Mouse (Mus musculus) kidney, embryonic 14.5 days (tissue): ENCODE results near the gene Pglyrp1. TPM values are rescaled to one million over a fixed set of nuclear protein-coding genes. Genes with fewer than 3 reads are reported as not detected.
A peak's percentile ranks its signal among the peaks of the same experiment; 100 is the strongest.

Experiments
- ATAC-seq: fragments of 200-750 bp; cut with Nextera tagmentation; 2 replicates; pipeline ENCODE4 v1.8.0; 2017; ENCODE audit warnings: moderate number of reproducible peaks, mild to moderate bottlenecking, moderate TSS enrichment, moderate library complexity; ENCODE audit not compliant: low FRiP score, low TSS enrichment
- H3K27ac ChIP-seq: fragments of 300-500 bp; sonication (generic); 2 replicates; pipeline ENCODE4 v1.5.1; 2014; ENCODE audit warnings: low read depth, mild to moderate bottlenecking, low read length, moderate library complexity, mixed read lengths
- H3K27me3 ChIP-seq: fragments of 300-500 bp; sonication (generic); 2 replicates; pipeline ENCODE4 v1.6.1; 2014; ENCODE audit warnings: mild to moderate bottlenecking, low read length; ENCODE audit not compliant: control insufficient read depth, insufficient read depth
- H3K36me3 ChIP-seq: fragments of 300-500 bp; sonication (generic); 2 replicates; pipeline ENCODE4 v1.6.1; 2014; ENCODE audit warnings: low read length, mixed read lengths; ENCODE audit not compliant: control insufficient read depth, insufficient read depth
- H3K4me1 ChIP-seq: fragments of 300-500 bp; sonication (generic); 2 replicates; pipeline ENCODE4 v1.6.1; 2014; ENCODE audit warnings: low read length, mixed read lengths; ENCODE audit not compliant: control insufficient read depth, insufficient read depth
- H3K4me2 ChIP-seq: fragments of 300-500 bp; sonication (generic); replicated peaks from 2 replicates; pipeline ENCODE4 v1.6.1; 2014; ENCODE audit warnings: low read depth, mild to moderate bottlenecking, low read length
- H3K4me3 ChIP-seq: fragments of 300-500 bp; sonication (generic); 2 replicates; pipeline ENCODE4 v1.5.1; 2014; ENCODE audit warnings: mild to moderate bottlenecking, low read length
- H3K9ac ChIP-seq: fragments of 300-500 bp; sonication (generic); 2 replicates; pipeline ENCODE4 v1.6.1; 2014; ENCODE audit warnings: low read depth, mild to moderate bottlenecking, low read length, moderate library complexity
- H3K9me3 ChIP-seq: fragments of 300-500 bp; sonication (generic); 2 replicates; pipeline ENCODE4 v1.6.1; 2016; ENCODE audit warnings: low read length; ENCODE audit not compliant: control insufficient read depth
- WGBS: fragments of 180-500 bp; shearing (Covaris S2); extraction: QIAGEN DNeasy Blood & Tissue Kit; methylation state at CpG from one replicate; pipeline ENCODE4 v1.1.7; 2014; 5-methylcytosine and 5-hydroxymethylcytosine counted together
- polyA plus RNA-seq: library from polyadenylated mRNA; unstranded; fragments of >200 nt; fragmentation: Nextera tagmentation; extraction: Ambion mirVana; gene quantifications from 2 replicates; pipeline ENCODE4 v1.2.1, GENCODE M21; 2014

Gene Pglyrp1
- polyA plus RNA-seq, 1 experiment from 2014 or later, result 1.1 TPM

DNA sequence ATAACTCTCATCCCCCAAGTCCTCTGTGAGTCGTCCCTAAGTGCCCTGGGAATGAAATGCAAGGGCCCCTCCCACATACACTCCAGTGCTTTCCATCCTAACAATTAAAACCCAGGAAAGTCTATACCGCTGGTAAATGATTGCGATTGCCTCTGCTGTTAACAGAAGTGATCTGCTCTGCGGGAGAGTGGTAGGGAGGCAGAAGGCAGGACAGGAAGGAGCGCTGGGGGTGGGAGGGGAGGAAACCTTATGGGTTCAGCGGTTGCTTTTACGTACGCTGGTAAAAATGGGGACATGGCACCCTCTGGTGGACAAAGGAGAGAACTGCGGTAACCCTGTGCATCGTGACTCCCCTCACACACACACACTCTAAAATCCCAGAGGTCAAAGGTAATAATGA lies 2.1 kb downstream of the Pglyrp1 start:
- Histone ChIP-seq H3K4me3 (peak overlapping the region; percentile 29), H3K27ac (no peak overlapping the region), H3K27me3 (0 out of 2 replicates have a peak, but pooled peaks cover 3% of the 10 kb centered on the region), H3K9ac (peak overlapping the region; percentile 34; the same call in 1 of the 2 replicates), H3K4me2 (peak overlapping the region; percentile 57), H3K36me3 (no peaks in the 10 kb centered on the region), H3K4me1 (0 out of 2 replicates have a peak, but pooled peaks cover 2% of the 10 kb centered on the region), H3K9me3 (peaks cover 3% of the 10 kb centered on the region; the same call in 1 of the 2 replicates)
- WGBS, result 1% methylated on average over 10 of the region's 10 CpGs
- peak; percentile 94 for ATAC-seq

DNA sequence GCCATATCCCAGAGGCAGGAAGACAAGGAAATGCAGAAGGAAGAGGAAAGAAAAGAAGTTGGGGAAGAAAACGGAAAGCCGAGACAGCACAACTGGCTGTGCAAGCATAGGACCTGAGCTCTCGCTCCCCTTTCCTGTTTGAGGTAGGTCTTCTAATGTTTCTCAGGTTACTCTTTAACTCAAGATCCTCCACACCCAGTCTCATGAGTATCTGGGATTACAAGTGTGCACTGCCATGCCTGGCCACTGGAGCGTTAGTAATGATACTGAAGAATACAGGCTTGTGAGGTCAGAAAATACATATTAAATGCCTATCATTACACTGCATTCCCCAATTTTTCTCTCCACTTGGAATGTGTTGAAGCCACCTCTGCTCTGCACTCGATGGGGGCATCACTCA lies 4.2 kb downstream of the Pglyrp1 start:
- no peak for ATAC-seq
- Histone ChIP-seq H3K27me3 (0 out of 2 replicates have a peak, but pooled peaks cover 3% of the 10 kb centered on the region), H3K4me2 (no peak overlapping the region), H3K36me3 (no peaks in the 10 kb centered on the region), H3K4me1 (0 out of 2 replicates have a peak, but pooled peaks cover 2% of the 10 kb centered on the region), H3K9ac (no peak overlapping the region), H3K9me3 (no peaks in the 10 kb centered on the region), H3K4me3 (no peak overlapping the region), H3K27ac (no peak overlapping the region)
- WGBS, result 81% methylated on average over 5 of the region's 5 CpGs

DNA sequence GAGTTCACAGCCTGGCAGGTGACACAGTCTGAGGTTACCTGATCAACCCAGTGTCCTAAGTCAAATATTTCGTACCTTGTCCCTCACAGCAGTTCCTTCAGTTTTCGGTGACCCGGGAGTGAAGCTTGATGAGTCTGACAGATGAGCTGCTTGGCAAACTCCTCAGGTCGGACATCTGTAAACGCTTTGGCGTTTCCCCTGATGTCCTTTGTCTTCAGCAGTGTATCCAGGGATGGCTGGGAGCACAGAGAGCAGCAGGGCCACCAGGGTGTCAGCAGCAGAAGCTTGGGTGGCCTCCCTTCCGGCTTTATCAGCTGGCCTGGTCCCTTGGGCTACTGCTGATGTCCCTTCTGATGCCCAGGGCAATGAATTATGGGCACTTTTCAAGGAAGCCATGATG lies 7.6 kb downstream of the Pglyrp1 start:
- H3K4me3 ChIP-seq, result no peak overlapping the region
- ATAC-seq, result no peak
- H3K9ac ChIP-seq, result no peak overlapping the region
- H3K27ac ChIP-seq, result no peak overlapping the region
- no peaks in the 10 kb centered on the region for H3K36me3 ChIP-seq
- 66% methylated on average over 7 of the region's 7 CpGs for WGBS
- H3K9me3 ChIP-seq, result no peaks in the 10 kb centered on the region
- no peaks in the 10 kb centered on the region for H3K27me3 ChIP-seq
- H3K4me2 ChIP-seq, result no peak overlapping the region
- H3K4me1 ChIP-seq, result no peaks in the 10 kb centered on the region

- H3K27ac ChIP-seq, result no peak overlapping the region
- no peak overlapping the region for H3K4me3 ChIP-seq
- 56% methylated on average over 9 of the region's 9 CpGs for WGBS
- H3K36me3 ChIP-seq, result no peaks in the 10 kb centered on the region
- H3K4me2 ChIP-seq, result no peak overlapping the region
- no peak overlapping the region for H3K9ac ChIP-seq
- H3K9me3 ChIP-seq, result no peaks in the 10 kb centered on the region
- no peaks in the 10 kb centered on the region for H3K27me3 ChIP-seq
- ATAC-seq, result 0 out of 2 replicates have a peak, but pooled peaks have one; percentile 24
- no peaks in the 10 kb centered on the region for H3K4me1 ChIP-seq
Measured at GRCm38 (mm10) chr7:18883991-18884744, 13.0 kb downstream of the Pglyrp1 start.

DNA sequence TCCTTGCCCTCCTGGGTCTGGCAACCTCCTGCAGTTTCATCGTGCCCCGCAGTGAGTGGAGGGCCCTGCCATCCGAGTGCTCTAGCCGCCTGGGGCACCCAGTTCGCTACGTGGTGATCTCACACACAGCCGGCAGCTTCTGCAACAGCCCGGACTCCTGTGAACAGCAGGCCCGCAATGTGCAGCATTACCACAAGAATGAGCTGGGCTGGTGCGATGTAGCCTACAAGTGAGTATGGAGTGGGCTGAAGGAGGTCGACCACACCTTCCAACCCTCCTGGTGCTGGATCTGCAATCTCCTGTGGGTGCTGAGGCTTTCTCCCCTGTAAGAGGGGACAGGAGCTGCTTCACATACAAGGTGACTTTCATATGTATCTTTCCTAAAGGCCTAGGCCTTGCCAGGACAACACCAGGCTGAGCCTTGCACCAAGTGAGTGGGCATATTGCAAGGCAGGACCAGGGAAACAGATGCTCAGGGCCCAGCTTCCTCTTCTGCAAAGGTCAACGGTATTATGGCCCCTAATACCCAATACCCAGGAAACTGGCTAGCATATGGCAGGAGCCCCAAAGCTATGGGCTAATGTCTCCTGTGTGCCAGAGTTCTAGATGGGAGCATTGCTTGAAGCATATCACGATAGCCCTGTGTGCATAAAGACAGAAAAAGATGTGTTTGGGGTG lies 13.8 kb downstream of the Pglyrp1 start:
- no peaks in the 10 kb centered on the region for H3K9me3 ChIP-seq
- H3K4me3 ChIP-seq, result no peak overlapping the region
- WGBS, result 58% methylated on average over 13 of the region's 13 CpGs
- H3K27ac ChIP-seq, result no peak overlapping the region
- H3K27me3 ChIP-seq, result no peaks in the 10 kb centered on the region
- ATAC-seq, result 0 out of 2 replicates have a peak, but pooled peaks have one; percentile 5
- H3K36me3 ChIP-seq, result no peaks in the 10 kb centered on the region
- H3K9ac ChIP-seq, result no peak overlapping the region
- no peak overlapping the region for H3K4me2 ChIP-seq
- H3K4me1 ChIP-seq, result no peaks in the 10 kb centered on the region

GRCm38 (mm10) chr7:18886963-18887362 lies 15.8 kb downstream of the Pglyrp1 start:
- Histone ChIP-seq H3K9me3 (no peaks in the 10 kb centered on the region), H3K4me3 (no peak overlapping the region), H3K36me3 (no peaks in the 10 kb centered on the region), H3K4me2 (no peak overlapping the region), H3K9ac (no peak overlapping the region), H3K27ac (no peak overlapping the region), H3K27me3 (no peaks in the 10 kb centered on the region), H3K4me1 (no peaks in the 10 kb centered on the region)
- 86% methylated on average over 1 of the region's 1 CpGs for WGBS
- no peak for ATAC-seq

GRCm38 (mm10) chr7:18890848-18891247 lies 19.7 kb downstream of the Pglyrp1 start:
- no peaks in the 10 kb centered on the region for H3K36me3 ChIP-seq
- 69% methylated on average over 8 of the region's 8 CpGs for WGBS
- H3K4me3 ChIP-seq, result no peak overlapping the region
- peaks cover 17% of the 10 kb centered on the region for H3K4me1 ChIP-seq
- H3K9ac ChIP-seq, result no peak overlapping the region
- no peaks in the 10 kb centered on the region for H3K27me3 ChIP-seq
- no peaks in the 10 kb centered on the region for H3K9me3 ChIP-seq
- ATAC-seq, result no peak
- H3K4me2 ChIP-seq, result no peak overlapping the region
- H3K27ac ChIP-seq, result no peak overlapping the region

GRCm38 (mm10) chr7:18891872-18892599 lies 20.9 kb downstream of the Pglyrp1 start:
- peak overlapping the region; percentile 45; the same call in 1 of the 2 replicates for H3K9ac ChIP-seq
- peak; percentile 41 for ATAC-seq

More at GRCm38 (mm10) chr7:18891872-18892599, 20.9 kb downstream of the Pglyrp1 start:
- Histone ChIP-seq H3K4me1 (peaks cover 17% of the 10 kb centered on the region), H3K36me3 (no peaks in the 10 kb centered on the region), H3K9me3 (no peaks in the 10 kb centered on the region), H3K27me3 (no peaks in the 10 kb centered on the region), H3K27ac (no peak overlapping the region), H3K4me3 (peak overlapping the region; percentile 44), H3K4me2 (peak overlapping the region; percentile 84)
- WGBS, result 22% methylated on average over 33 of the region's 33 CpGs
